Mouse (Mus musculus) c-Kit-positive CD71-positive TER-119-negative erythroid progenitor cells, embryonic 14.5 days (primary cell): Measurements from ENCODE around the gene Gm47985.

Source experiments
- DNase-seq: peaks from one replicate; pipeline ENCODE4 v3.0.0-alpha.2; 2013; ENCODE audit warnings: low read depth

The Gm47985 gene

DNA sequence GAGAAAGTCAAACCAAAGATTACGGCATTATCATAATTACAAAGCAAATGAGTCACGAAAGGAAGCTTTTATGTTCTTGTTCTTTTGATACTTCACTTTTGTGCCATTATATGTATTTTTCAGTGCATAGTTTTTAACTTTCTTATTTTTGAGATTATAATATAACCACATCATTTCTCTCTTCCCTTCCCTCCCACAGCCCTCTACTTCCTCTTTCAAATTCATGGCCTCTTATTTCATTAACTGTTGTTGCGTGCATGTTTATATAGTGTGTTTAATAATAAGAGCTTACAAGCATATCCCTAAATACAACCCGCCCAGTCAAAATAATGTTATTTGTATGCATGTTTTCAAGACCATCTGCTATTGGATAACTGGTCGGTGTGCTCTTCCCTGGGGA is 36.7 kb downstream of the Gm47985 start:
- no peak for DNase-seq

DNA sequence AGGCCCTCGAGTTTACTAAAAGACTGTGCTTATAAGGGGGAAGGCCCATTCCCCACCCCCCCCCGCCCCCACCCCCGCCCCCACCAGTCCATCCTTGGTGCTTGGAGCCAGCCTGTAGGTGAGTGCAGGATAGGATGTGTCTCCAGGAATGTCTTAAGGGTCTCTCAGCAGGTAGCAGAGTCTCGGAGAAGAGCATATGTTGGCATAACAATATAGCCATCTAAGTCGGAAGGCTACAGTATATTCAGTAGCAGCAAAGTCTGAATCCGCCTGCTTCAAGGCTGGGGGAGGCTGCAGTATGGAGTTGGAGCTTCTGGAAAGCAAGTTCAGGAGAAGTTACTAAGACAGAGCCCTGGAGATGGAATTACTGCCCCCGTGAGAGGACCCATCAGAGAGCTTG is 37.8 kb downstream of the Gm47985 start:
- DNase-seq, result no peak

DNA sequence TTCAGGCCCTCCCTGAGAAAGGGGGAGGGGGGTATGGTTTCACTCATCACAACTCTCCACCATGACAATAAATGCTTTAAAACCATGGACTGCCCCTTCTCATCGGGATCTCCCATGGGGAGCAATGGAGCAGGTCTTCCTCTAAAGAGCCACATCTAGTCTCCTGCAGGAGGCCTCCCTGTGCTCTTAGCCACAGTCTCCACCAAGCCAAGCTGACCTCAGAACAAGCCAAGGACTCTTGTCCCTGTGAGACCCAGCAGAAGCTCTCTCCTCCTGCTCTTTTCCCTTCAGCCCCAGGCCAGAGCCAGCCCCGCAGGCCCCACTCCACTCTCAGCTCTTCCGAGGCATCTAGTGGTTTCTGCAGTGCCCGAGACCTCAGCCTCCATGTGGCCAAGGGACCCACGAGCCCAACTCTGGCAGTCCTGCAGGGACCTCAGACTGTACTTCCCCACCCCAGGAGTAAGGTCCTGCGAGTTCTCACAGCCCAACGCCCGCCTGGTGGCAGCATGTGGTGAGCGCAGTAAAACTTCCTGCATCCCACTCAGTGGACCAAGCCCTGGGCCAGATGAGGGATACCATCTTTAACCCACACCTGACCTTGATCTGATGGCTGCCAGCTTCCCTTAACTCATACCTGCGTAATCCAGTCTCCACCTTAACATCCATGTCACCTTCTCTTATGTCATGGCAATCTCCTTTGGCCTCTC is 40.4 kb downstream of the Gm47985 start:
- no peak for DNase-seq

DNA sequence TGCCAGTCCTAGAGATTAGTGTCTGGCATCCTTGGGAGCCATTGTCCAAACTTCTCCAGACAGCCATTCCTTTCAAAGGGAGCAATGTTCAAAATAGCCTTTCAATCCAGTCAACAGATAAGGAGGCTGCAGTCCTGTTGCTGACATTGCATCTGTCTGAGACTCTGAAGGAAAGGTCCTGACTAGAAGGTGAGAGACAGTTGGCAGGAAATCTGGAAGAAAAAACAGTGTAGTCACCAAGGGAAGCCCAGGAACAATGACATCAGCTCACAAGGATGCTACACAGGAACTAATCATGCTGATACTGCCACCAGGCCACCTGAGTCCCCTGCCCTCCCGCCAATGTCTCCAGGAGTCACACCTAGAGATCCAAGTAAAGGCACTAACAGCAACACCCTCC is 41.0 kb downstream of the Gm47985 start:
- no peak for DNase-seq

DNA sequence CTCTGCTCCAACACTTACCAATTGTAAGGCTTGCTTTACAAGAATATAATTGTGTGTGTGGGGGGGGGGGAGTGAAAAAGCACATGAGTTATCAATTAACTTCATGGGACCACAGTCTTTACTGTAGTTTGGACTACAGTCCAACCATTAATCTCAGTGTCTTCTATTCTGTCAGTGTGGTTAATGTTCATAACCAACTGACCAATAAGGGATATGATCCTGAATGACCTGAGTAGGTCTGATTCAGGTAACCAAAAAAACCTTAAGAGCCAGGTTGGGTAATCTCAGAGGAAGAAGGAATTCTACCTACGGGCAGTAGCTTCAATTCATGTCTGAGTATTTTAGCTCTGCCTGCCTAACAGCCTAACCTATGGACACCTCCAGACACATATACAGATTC is 42.2 kb downstream of the Gm47985 start:
- no peak for DNase-seq

DNA sequence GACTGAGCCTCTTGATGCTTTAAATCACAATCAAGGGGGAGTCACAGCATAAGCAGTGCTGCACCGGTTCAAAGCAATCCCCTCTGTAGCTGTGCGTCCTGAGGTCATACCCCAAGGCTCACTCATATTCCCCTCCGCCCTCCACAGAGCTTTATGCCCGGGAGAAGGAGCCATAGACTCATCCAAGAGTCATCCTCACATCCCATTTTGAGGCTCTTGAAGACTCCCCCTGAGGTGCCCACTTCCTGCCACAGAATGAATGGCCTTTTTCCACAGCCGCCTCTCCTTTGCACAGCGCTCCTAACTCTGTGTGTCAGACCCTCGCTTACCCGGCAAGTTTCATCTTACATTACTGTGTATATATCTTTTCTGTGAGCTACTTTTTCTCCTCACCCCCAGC is 45.2 kb downstream of the Gm47985 start:
- DNase-seq, result no peak

DNA sequence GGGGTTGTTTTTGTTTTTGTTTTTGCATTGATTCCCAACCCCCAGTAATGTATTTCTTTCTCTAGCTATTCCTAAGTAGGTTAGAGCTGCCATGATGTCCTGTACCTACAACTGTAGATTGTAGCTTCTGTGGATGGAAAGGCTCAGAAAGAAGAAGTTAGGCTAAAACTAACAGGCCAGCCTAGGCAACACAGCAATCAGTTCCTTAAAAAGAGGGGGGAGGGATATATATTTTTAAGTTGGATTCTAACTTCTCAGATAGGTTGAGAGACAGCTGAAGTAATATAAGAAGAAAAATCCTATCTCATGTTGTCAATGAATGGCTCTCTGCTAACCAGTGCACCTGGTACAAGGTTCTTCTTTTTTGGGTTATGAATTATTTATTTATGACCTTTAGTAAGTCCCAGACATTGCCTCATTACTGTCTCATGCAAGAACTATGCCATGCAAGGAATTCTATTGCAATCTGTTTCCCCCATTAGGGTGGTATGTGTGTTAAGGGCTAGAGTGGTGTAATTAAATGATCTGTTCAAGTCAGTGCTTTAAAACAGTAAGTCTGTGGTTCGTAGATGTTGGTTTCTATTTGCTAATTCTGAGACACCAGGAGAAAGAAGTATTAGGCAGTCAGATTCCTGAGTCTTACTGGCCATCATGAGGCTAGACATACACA is 46.1 kb downstream of the Gm47985 start:
- DNase-seq, result no peak

DNA sequence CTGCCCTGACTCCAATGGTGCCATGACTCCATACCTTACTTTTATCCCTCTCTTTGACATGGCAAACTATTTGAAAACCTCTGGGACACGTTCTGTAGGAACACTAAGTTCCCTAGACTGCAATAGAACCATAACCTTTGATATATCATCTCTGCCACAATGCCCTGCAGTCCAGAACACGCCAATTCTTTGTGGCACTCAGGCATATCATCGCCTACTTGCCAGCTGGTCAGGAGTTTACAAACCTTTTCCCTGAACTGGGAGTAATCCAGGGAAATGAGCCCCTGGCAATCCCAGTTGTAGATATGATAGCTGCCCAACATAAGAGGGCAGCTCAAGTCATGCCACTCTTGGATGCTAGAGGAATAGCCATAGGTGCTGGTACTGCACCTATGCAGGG is 50.0 kb downstream of the Gm47985 start:
- no peak for DNase-seq

DNA sequence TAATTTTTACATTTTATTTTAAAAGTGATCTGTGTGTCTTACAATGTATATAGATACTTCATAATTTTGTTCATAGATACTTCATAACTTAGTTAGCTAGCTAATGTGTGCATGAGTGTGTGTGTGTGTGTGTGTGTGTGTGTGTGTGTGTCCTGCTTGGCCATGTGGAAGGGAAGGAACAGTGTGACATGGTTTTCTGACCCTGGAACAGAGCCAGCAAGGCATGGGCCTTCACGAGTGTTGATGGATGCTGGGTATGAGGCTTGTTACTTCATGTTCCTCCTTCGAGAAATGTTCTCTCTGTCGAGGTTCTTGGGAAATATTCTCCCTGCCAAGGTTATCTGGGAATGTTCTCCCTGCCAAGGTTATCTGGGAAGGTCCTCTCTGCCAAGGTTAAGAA is 51.4 kb downstream of the Gm47985 start:
- no peak for DNase-seq
